Mouse (Mus musculus): Measurements from ENCODE around the gene Dusp13. TPM values are rescaled to one million over a fixed set of nuclear protein-coding genes. Genes with fewer than 3 reads are reported as not detected.

The Dusp13 gene
- polyA plus RNA-seq, 1 experiment from 2014 or later = not detected

- no peak overlapping the region for H3K4me3 ChIP-seq
- 87% methylated on average over 7 of the region's 7 CpGs for WGBS
- no peaks in the 10 kb centered on the region for H3K36me3 ChIP-seq
- no peaks in the 10 kb centered on the region for H3K27me3 ChIP-seq
- no peak overlapping the region for H3K27ac ChIP-seq
- H3K9me3 ChIP-seq = no peaks in the 10 kb centered on the region
- no peak overlapping the region for H3K9ac ChIP-seq
- H3K4me2 ChIP-seq = no peak overlapping the region
- no peak for ATAC-seq (ENCODE audit: low FRiP score)
- H3K4me1 ChIP-seq (replicated peaks) = peaks cover 12% of the 10 kb centered on the region
Observed at GRCm38 (mm10) chr14:21765754-21766397, 14.9 kb upstream of the Dusp13 start.

- Histone ChIP-seq H3K9me3 (no peaks in the 10 kb centered on the region), H3K4me2 (no peak overlapping the region), H3K9ac (no peak overlapping the region), H3K36me3 (no peaks in the 10 kb centered on the region), H3K27ac (no peak overlapping the region), H3K4me3 (no peak overlapping the region), H3K27me3 (no peaks in the 10 kb centered on the region), H3K4me1 (replicated peaks) (peaks cover 12% of the 10 kb centered on the region)
- WGBS = 89% methylated on average over 6 of the region's 6 CpGs
- no peak for ATAC-seq (ENCODE audit: low FRiP score)
Observed at GRCm38 (mm10) chr14:21764646-21765045, 13.7 kb upstream of the Dusp13 start.

- no peaks in the 10 kb centered on the region for H3K36me3 ChIP-seq
Observed at GRCm38 (mm10) chr14:21763736-21764135, 12.8 kb upstream of the Dusp13 start.

GRCm38 (mm10) chr14:21761560-21761959, 10.6 kb upstream of the Dusp13 start:
- WGBS = 94% methylated on average over 9 of the region's 9 CpGs

More at GRCm38 (mm10) chr14:21763736-21764135, 12.8 kb upstream of the Dusp13 start:
- no peaks in the 10 kb centered on the region for H3K9me3 ChIP-seq
- peaks cover 7% of the 10 kb centered on the region for H3K4me1 ChIP-seq (replicated peaks)
- WGBS = 91% methylated on average over 3 of the region's 3 CpGs
- ATAC-seq (ENCODE audit: low FRiP score) = no peak
- no peak overlapping the region for H3K9ac ChIP-seq
- H3K4me2 ChIP-seq = no peak overlapping the region
- no peak overlapping the region for H3K4me3 ChIP-seq
- H3K27ac ChIP-seq = no peak overlapping the region
- no peaks in the 10 kb centered on the region for H3K27me3 ChIP-seq

GRCm38 (mm10) chr14:21753367-21753766, 2.4 kb upstream of the Dusp13 start:
- no peak for ATAC-seq (ENCODE audit: low FRiP score)
- no peak overlapping the region for H3K4me3 ChIP-seq
- no peaks in the 10 kb centered on the region for H3K27me3 ChIP-seq
- WGBS = 80% methylated on average over 4 of the region's 4 CpGs
- H3K4me1 ChIP-seq (replicated peaks) = peaks cover 22% of the 10 kb centered on the region
- no peak overlapping the region for H3K9ac ChIP-seq
- no peaks in the 10 kb centered on the region for H3K9me3 ChIP-seq
- no peaks in the 10 kb centered on the region for H3K36me3 ChIP-seq
- H3K27ac ChIP-seq = no peak overlapping the region
- no peak overlapping the region for H3K4me2 ChIP-seq

More at GRCm38 (mm10) chr14:21761560-21761959, 10.6 kb upstream of the Dusp13 start:
- Histone ChIP-seq H3K36me3 (no peaks in the 10 kb centered on the region), H3K9me3 (no peaks in the 10 kb centered on the region), H3K4me1 (replicated peaks) (no peaks in the 10 kb centered on the region), H3K27me3 (no peaks in the 10 kb centered on the region), H3K27ac (no peak overlapping the region), H3K4me2 (no peak overlapping the region), H3K4me3 (no peak overlapping the region), H3K9ac (no peak overlapping the region)
- ATAC-seq (ENCODE audit: low FRiP score) = no peak

GRCm38 (mm10) chr14:21752411-21752810, 1.4 kb upstream of the Dusp13 start:
- Histone ChIP-seq H3K36me3 (no peaks in the 10 kb centered on the region), H3K4me1 (replicated peaks) (peaks cover 22% of the 10 kb centered on the region), H3K9ac (peak overlapping the region; percentile 91; the same call in 1 of the 2 replicates), H3K9me3 (no peaks in the 10 kb centered on the region), H3K27ac (no peak overlapping the region), H3K4me3 (no peak overlapping the region), H3K27me3 (no peaks in the 10 kb centered on the region), H3K4me2 (peak overlapping the region; percentile 70)
- 92% methylated on average over 3 of the region's 3 CpGs for WGBS
- no peak for ATAC-seq (ENCODE audit: low FRiP score)

GRCm38 (mm10) chr14:21750008-21750880, 737 bp downstream of the Dusp13 start, which contains the start of gene Samd8:
Gene Samd8 (plus strand): TSS chr14:21750531.
- Histone ChIP-seq H3K9ac (peak within 1 kb of the TSS; percentile 91), H3K27me3 (no peaks in the 10 kb centered on the region), H3K4me2 (peak within 1 kb of the TSS; percentile 70), H3K36me3 (no peaks in the 10 kb centered on the region), H3K4me3 (peak within 1 kb of the TSS; percentile 94), H3K4me1 (replicated peaks) (peaks cover 22% of the 10 kb centered on the region), H3K9me3 (no peaks in the 10 kb centered on the region), H3K27ac (peak within 1 kb of the TSS; percentile 90)
- ATAC-seq (ENCODE audit: low FRiP score) = peak; percentile 89
- WGBS = 6% methylated on average over 50 of the region's 52 CpGs

GRCm38 (mm10) chr14:21748142-21748870, 2.7 kb downstream of the Dusp13 start:
- H3K9ac ChIP-seq = no peak overlapping the region
- WGBS = 43% methylated on average over 15 of the region's 15 CpGs
- ATAC-seq (ENCODE audit: low FRiP score) = no peak
- H3K27me3 ChIP-seq = no peaks in the 10 kb centered on the region
- H3K4me1 ChIP-seq (replicated peaks) = peaks cover 20% of the 10 kb centered on the region
- H3K9me3 ChIP-seq = no peaks in the 10 kb centered on the region
- H3K36me3 ChIP-seq = no peaks in the 10 kb centered on the region
- no peak overlapping the region for H3K4me2 ChIP-seq
- H3K27ac ChIP-seq = no peak overlapping the region
- no peak overlapping the region for H3K4me3 ChIP-seq

GRCm38 (mm10) chr14:21747436-21748141, 3.4 kb downstream of the Dusp13 start:
- ATAC-seq (ENCODE audit: low FRiP score) = no peak
- Histone ChIP-seq H3K27me3 (0 out of 2 replicates have a peak, but pooled peaks cover 2% of the 10 kb centered on the region), H3K27ac (no peak overlapping the region), H3K9ac (no peak overlapping the region), H3K9me3 (no peaks in the 10 kb centered on the region), H3K4me3 (no peak overlapping the region), H3K36me3 (no peaks in the 10 kb centered on the region), H3K4me1 (replicated peaks) (peaks cover 15% of the 10 kb centered on the region), H3K4me2 (no peak overlapping the region)
- 80% methylated on average over 14 of the region's 14 CpGs for WGBS

- no peak overlapping the region for H3K4me3 ChIP-seq
- no peak overlapping the region for H3K9ac ChIP-seq
- H3K27ac ChIP-seq = no peak overlapping the region
- no peak overlapping the region for H3K4me2 ChIP-seq
- no peaks in the 10 kb centered on the region for H3K36me3 ChIP-seq
- 87% methylated on average over 2 of the region's 2 CpGs for WGBS
- H3K4me1 ChIP-seq (replicated peaks) = peaks cover 7% of the 10 kb centered on the region
- H3K9me3 ChIP-seq = no peaks in the 10 kb centered on the region
- no peak for ATAC-seq (ENCODE audit: low FRiP score)
- 0 out of 2 replicates have a peak, but pooled peaks cover 2% of the 10 kb centered on the region for H3K27me3 ChIP-seq
Observed at GRCm38 (mm10) chr14:21746846-21747245, 4.1 kb downstream of the Dusp13 start.

- ATAC-seq (ENCODE audit: low FRiP score) = no peak
- Histone ChIP-seq H3K4me1 (replicated peaks) (0 out of 2 replicates have a peak, but pooled peaks cover 3% of the 10 kb centered on the region), H3K36me3 (no peaks in the 10 kb centered on the region), H3K27me3 (0 out of 2 replicates have a peak, but pooled peaks cover 2% of the 10 kb centered on the region), H3K27ac (no peak overlapping the region), H3K4me3 (no peak overlapping the region), H3K9ac (no peak overlapping the region), H3K4me2 (no peak overlapping the region), H3K9me3 (no peaks in the 10 kb centered on the region)
- 90% methylated on average over 8 of the region's 8 CpGs for WGBS
Observed at GRCm38 (mm10) chr14:21746251-21746650, 4.7 kb downstream of the Dusp13 start.

Measured in hindbrain, embryonic 13.5 days (tissue).